Mouse (Mus musculus): ENCODE data around the gene Tas2r135.
A peak's percentile ranks its signal among the peaks of the same experiment; 100 is the strongest.

The Tas2r135 gene

DNA sequence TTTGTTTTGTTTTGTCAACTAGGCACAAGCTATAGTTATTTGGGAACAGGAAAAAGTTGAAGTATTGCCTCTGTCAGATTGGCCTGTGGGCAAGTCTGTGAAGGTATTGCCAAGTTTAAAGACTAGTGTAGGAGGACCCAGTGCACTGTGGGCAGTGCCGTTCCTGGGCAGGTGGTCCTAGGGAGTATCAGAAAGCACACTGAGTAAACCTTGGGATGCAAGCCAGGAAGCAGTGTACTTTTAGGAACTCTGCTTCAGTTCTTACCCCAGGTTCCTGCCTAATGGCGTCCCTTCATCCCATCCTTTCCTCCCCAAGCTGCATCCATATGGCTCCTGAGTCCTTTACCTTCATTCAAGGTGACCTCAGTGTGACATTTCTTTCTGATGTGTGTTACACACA is 30.1 kb upstream of the Tas2r135 start:
- DNase-seq, result no peak

DNA sequence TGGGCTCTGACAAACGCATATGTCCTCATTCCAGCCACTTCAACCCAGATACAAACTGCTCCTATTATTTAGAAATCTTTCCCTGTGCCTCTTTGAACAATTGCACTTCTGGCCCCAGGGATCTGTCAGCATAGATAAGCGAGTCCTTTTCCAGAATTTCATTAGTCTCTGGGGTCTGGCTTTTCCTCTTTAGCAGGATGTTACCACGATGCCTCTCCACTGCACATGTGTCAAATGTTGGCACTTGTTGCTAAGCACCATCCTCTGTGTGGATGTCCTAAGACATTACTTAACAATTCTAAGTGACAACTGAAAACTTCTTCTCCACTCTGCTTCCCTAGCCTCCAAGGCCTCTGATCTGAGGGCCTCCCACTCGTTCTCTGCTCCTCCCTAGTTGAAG is 29.2 kb upstream of the Tas2r135 start:
- DNase-seq, result no peak

DNA sequence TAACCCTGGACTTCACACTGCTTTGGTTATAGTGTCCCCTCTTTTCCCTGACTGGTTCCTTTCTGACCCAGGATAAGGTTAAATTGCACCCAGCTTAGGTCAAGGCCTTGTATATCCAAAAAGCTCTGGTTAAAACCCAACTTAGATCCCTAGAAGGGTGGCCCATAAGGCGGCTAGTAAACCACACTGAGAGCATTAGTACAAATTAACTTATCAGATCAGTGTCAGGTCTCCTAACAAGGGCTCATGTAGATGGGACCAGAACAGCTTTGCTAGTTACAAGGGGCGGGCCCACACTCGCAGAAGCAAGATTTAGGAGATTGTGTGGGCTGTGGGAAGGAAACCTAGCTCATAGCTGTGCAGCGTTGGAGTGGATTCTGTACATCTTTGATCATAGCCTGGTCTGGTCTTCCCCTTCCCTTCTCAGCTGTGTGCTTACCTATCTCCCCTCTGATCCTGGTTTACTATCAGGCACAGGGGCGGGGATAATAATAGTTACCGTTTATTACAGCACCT is 28.7 kb upstream of the Tas2r135 start:
- DNase-seq, result no peak

DNA sequence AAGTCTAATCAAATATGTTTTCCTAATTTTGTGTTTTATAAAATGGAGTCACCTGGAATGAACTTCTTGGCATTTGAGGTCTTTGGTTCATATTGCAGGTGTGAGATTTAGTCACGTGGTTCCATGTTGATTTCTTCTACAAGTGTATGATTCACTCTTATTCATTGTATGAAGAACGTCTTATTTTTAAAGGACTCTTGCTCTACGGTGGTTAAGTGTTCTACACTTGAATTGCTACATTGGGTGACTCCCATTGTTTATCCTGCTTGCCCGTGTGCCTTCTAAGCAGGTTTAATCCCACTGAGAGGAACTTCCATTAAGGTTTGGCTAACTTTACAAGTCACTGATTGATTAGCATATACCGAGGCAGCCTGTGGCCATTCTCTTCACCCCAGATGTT is 28.0 kb upstream of the Tas2r135 start:
- no peak for DNase-seq

DNA sequence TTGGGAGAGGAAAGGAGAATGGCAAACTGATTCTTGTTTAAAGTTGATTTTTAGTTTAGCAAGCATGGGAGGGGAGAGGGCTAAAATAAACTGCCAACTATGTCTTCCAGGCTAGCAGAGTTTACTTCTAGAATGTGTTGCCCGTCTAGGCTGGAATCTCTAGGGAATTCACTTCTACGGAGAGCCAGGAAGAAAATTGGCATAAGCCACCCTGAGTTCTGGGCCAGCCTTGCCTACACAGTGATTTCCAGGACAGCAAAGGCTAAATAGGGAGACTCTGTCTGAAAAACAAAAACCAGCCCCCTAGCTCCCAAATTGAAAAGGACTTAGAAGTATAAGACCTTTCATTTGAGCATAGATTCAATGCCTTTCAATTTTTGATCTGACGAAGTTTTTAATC is 25.7 kb upstream of the Tas2r135 start:
- DNase-seq, result no peak

DNA sequence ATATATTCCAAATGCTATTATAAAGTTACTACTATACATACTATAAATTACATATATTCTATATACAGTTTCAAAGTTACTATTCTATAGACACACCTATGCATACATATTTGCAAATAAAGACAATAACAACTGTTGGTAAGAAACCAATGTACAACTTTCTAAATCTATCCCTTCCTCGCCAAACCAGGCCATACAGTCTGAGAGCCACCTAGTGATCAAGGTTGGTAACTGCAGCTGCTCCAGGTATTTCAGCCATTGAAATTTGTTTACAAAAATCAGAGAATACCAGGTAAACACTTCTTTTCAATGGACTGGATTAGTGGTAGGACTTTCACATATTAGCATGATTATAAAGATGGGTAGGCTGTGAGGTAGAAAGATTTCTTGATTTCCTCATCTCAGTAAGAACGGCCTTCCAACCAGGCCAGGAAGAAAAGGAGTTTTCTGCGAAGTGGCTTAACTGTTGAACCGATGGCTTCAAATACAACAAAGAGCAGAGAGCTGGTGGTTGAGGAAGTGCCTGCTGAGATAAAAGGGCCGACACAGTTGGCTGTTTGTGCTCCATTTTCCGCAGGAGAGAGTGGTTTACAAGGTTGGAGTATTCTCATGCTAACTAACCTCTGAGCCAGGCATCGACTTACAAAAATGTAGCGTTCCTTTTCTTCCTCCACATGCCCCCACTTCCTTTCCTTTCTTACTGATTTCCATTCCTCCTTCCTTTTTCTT is 24.7 kb upstream of the Tas2r135 start:
- no peak for DNase-seq

DNA sequence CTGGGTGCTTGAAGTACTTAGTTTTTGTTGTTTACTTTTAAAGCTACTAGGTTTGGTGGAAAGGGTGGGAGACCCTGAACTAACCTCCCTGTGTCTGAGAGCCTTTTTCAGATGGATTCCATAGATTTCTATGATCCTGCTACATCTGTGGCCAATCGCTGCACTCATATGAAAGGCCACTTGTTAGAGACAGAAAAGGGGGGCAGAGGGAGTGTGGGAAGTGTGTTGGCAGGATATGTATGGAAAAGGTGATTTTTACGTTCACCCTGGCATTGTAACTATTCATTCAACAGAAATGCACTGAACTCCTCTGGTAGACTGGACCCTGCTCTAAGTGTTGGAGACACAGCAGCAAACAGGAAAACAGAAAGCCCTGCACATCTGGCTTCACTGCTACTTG is 24.0 kb upstream of the Tas2r135 start:
- DNase-seq, result no peak

DNA sequence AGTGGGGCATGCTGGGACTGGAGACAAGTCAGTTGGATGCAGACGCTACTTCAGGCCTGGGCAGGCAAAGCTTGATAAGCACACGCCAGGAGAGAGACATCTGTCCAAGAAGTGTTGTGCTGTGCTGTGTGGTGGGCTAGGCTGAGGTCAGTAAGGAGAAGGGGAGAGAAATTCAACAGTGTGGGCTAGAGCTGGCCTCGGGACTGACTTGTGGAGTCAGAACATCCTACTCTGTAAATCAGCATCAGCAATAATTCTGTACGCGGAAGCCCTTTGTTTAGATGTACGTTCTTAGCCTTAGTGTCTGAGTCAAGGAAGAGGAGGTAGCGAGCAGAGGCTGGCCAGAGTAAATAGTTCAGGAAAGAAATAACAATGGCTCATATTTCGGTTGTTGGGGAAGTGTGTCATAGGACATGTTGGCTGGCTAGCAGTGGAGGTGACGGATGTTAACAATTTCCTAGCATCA is 23.3 kb upstream of the Tas2r135 start:
- DNase-seq, result no peak

DNA sequence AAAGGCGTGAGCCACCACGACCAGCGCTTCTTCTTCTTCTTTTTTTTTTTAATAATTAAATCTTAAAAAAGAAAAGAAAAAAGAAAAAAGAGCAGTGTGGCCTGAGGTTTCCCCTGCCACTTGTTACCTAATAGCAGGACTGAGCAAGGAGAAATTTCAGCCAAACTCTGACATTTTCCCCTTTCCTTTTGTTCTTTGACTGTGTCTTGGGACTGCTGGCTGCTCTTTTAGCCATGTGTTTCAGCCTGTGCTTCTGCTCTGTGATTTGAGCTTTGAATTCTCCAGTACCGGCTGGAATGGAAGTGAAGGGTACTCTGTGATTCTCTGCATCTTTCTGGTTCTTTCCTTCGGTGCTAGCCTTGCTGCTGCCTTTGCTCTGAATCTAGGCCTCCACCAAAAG is 21.9 kb upstream of the Tas2r135 start:
- no peak for DNase-seq

DNA sequence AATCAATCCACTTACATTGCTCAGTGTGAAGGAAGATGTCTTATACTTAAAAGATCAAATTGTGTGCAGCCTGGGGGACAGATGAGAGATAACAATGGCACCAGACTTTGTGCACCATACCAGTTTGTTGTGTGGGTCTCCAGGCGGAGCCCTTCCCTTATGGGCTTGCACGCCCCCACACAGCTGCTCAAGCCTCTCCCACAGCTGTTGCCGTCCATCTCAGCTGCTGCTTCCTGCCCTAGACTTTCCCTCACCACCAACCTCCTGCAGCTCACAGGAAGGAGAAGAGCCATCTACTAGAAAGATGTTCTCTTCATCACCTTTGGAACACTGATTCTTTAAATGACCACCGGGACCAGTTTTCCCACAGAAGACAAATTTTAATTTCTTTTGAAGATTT is 19.6 kb upstream of the Tas2r135 start:
- DNase-seq, result no peak

DNA sequence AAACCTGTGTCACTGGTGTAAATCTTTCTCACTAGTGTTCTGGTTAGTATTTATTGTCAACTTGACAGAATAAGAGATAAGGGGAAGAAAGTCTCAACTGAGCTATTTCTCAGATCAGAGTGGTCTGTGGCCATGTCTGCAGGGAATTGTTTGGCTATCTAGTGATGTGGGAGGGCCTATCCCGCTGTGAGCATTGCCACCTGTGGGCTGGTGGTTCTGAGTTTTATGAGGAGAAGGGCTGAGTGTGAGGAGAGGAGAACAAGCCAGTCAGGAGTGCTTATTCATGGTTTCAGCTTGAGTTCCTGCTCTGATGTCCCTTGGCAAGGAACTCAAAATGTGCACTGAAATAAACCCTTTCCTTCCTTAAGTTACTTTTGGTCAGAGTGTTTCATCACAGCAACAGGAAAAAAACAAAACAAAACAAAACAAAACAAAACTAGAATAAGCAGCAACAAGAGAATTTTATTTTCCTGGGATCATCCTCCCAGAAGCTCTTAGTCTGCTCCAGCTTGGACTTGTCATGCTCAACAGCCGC is 13.4 kb upstream of the Tas2r135 start:
- no peak for DNase-seq

DNA sequence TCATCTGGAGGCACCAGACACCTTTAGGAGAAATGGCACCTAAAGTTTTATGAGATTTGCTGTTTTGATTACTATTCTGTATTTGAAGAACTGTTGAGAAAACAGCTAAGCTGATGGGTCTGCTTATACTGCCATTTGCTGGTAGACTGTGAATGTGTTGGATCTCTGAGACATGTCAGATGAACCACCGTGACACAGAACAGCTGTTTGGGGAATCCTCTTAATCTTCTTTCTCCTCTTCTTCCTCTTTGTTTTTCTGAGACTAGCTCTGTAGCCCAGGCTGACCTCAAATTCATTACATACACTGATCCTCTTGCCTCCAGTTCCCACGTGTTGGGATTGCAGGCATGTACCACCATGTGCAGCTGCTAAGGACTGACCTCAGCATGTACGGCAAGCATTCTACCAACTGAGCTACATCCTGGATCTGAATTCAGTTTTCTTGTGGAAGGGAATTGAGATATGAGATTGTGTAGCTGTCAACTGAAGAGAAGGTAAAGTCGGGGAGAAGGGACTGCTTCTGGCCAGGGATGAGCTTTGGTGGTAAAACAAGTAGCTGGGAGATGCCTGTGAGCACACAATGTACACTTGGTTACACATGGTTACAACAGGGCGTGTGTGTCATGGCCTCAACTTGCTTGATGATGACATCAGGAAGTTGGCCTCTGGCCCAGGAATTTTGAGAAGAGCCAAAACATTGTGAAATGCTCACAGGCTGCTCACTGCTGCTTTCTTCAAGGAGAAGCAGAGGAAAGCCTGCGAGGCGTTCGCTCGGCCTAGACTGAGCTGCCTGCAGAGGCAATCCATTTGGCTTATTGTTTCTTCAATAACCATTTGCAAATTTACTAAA is 9.0 kb upstream of the Tas2r135 start:
- peak; percentile 94 for DNase-seq

DNA sequence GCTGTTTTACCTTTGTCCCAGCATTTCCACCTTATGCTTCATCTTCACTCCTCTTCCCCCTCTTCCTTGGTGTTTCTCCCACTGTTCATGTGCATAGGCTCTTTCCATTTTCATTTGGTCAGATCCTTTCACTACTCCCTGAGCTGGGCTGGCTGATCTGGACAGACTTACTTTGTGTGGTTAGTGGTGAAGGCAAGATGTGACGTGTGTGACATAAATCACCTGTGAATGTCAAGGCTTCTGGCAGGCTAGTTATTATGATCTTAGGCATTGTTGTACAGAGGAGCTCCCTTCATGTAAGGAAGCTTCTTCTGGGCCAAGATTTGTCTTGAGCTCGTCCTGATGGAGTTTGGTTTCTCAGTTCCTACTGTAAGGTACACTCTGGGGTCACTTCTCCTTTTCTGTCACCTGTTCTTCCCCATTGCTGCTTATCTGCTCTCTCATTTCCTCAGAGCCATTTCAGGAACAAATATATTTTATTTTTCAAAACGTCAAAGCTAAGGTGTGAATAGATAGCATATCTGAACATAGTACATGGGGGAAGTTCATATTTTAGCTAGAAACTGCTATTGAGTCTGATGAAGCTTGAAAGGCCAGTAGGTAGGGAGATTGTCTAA is 8.1 kb upstream of the Tas2r135 start:
- no peak for DNase-seq

DNA sequence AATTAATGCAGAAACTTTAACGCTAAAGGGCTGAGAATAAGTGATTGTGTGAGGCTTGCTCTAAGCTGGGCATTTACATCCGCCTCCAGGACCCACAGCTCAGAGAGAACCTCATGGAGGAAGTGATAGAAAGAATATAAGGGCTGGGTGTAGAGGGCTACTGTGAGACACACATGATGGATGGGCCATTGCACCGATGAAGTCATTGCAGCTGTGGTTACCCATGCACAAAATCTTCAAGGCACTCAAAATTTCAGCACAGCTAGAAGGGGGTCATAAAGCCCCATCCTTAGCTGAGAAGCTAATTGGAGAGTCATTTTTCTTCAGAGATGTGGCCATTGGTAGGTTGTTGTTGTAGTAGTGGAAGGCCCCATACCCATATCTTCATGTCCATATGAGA is 6.9 kb upstream of the Tas2r135 start:
- no peak for DNase-seq

DNA sequence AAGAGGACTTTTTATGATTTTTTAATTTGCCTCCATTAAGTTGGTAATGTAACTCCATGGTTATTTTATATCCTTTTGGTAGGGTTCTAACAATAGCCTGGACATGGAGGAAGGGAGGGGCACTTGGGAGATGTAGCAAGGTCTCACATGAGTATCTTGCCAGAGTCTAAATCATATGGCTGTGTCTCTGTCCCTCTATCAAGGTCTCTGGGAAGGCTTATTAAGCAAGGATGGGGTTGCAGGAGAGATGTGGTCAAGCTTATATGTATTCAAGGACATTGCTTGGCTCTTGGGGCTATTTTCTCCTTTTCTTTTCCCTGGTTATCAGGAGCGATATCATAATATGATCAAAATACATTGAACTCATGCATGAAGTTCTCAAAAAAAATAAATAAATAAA is 6.2 kb upstream of the Tas2r135 start:
- DNase-seq, result no peak

DNA sequence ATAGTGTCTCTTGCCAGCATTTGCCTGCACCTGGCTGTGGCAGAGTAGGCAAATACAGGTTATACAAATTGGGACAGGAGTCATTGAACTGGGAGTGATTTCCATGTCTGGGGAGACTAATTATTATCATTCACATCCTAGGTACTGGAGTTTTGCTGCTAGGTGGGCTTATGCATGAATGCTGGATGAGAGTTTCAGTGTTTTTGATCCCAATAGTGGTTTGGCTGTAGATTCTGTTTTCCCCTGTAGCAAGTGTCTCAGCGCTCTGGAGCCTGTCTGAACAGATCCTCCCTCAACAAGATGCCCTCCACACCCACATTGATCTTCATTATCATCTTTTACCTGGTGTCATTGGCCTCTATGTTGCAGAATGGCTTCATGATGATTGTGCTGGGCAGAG is 5.3 kb upstream of the Tas2r135 start, which contains the start of gene Tas2r143:
Tas2r143 (plus strand) TSS at position 301 of the 400 bp plus-strand sequence.
- DNase-seq, result no peak

DNA sequence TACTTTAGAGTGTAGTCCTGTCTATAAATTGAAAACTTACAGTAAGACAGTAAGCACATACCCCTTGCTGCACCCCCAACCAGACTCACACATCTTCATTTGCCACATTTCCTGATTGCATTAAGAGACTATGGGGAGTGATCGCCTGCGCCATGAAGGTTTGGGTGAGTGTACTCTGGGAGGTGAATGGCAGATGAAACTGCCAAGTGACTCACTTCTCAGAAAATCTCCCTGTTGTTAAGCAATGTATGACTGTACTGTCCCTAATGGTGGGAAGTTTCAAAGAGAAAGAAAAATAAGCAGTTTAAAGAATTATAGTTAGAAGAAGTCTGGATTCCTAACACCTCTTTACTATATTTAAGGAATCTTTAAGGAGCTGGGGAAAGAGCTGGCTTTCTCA is 14.2 kb downstream of the Tas2r135 start:
- no peak for DNase-seq

DNA sequence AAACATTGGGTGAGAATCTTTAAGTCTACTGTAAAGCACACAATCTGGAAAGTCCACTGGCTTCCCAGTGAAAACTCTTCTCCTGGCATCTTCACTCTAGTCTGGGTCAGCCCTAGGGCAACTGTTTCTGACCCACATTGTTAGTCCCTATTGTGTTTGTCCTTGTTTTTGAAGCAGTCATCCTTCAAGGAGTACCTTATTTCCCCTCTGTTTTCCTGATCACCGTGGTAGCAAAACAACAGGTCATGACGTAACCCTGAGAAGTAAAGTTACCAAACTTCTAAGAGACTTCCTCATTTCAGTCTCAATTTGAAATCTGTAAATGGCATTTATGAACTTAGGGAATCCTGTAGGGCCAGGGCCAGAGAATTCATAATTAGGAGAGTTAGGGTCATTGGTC is 16.2 kb downstream of the Tas2r135 start:
- no peak for DNase-seq

DNA sequence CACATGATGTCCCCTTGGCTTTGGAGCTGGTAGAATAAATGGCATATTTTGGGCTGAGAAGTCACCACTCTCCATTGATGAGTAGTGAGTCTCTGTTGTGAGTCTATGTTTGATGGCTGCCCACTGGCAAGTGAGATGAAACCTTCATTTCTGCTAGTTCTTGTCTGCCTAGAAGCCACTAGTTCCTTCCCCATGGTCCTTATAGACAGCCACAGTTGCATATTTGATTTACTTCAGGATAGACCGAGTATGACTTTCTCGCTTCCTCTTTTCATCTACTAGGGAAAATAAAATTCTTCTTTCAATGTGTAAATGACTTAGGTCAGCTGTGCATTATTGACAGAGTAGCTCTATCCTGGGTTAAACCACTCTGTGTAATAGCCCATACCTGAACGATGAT is 19.2 kb downstream of the Tas2r135 start:
- no peak for DNase-seq

DNA sequence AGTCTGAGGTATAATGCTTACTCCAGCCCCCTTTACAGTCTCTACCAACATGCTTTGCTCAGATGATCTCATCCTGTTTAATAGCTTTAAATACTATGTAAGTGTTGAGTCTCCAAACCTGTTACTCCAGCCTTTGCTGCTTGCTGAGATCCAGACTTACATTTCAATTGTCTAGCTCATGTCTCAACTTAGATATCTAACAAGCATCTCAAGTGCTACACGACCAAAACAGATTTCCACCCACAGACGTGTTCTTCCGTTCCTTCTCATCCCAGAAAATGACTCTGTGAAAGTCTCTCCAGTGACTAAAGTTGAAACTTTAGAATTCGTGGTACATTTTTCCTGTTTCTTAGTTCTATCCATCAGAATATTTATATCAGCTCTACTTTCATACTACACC is 21.1 kb downstream of the Tas2r135 start:
- DNase-seq, result no peak

DNA sequence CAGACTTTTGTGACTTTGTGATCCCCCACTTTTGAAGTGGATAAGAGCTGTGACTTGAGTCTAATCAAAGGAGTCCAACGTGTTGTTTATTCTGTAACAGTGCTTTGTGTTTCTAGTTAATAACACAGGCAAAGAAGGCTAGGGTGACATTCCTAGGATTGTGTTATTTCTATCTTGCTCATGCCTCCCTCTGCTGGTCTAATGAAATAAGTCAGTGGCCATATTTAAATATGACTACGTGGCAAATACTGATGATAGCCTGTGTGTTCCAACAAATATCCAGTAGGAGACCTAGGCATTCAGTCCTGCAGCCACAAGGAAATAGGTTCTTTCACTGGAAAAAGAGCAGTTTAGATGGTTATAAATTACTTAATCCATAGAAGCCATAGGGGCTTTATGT is 28.3 kb downstream of the Tas2r135 start:
- DNase-seq, result peak; percentile 8

DNA sequence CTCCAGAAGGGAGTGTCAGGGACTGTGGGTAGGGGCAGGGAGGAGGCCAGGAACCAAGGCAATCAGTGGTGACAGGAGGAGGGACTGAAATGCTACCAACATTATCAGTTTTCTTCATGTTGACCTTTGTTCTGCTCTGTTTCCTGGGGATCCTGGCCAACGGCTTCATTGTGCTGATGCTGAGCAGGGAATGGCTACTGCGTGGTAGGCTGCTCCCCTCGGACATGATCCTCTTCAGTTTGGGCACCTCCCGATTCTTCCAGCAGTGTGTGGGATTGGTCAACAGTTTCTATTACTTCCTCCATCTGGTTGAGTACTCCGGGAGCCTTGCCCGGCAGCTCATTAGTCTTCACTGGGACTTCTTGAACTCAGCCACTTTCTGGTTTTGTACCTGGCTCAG is 29.2 kb downstream of the Tas2r135 start, which contains the start of gene Tas2r126:
Tas2r126 (plus strand) TSS at position 90 of the 400 bp plus-strand sequence.
- DNase-seq, result no peak

DNA sequence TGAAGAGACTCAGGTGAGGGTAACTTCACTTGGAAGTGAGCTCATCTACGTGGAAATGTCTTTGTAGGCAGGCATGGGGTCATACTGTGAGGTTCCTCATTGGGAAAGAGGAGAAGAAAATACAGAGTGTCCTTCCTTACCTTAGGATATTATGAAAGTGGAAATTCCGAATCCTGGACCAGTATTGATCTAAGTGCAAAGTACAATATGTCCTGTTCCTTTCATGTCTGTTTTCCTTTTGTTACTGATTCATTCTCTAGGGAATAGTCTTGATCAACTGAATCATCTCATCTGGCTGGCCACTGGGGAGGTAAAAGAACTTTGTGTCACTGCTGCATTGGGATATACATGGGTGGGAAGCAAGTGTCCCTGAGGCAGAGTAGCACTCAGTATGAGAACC is 30.3 kb downstream of the Tas2r135 start:
- DNase-seq, result no peak
